Mouse (Mus musculus): ENCODE data around the gene Mcrip1. TPM values are rescaled to one million over a fixed set of nuclear protein-coding genes. Genes with fewer than 3 reads are reported as not detected.
"Not testable (repeated sequence)": the region's sequence is repeated elsewhere in the genome, so short reads cannot be mapped to it uniquely, and the experiment has no call there.

The Mcrip1 gene
- total RNA-seq, 2 experiments from 2014 or later, result 46.6 to 57.8 TPM

GRCm38 (mm10) chr11:120575940-120576339 is 26.4 kb upstream of the Mcrip1 start:
- no peak for DNase-seq (ENCODE audit: low spot score in 2 of 2)

GRCm38 (mm10) chr11:120575046-120575445 is 25.5 kb upstream of the Mcrip1 start:
- no peak for DNase-seq (ENCODE audit: low spot score in 2 of 2)

- no peak for DNase-seq (ENCODE audit: low spot score in 2 of 2)
Measured at GRCm38 (mm10) chr11:120574278-120574600, 24.7 kb upstream of the Mcrip1 start.

GRCm38 (mm10) chr11:120573585-120574277 is 24.2 kb upstream of the Mcrip1 start:
- no peak for DNase-seq (ENCODE audit: low spot score in 2 of 2)

- DNase-seq (ENCODE audit: low spot score in 2 of 2), result peak; percentile 99
Measured at GRCm38 (mm10) chr11:120572752-120573584, 23.4 kb upstream of the Mcrip1 start, which contains the start of gene P4hb. P4hb (minus strand) TSS chr11:120573253.

DNA sequence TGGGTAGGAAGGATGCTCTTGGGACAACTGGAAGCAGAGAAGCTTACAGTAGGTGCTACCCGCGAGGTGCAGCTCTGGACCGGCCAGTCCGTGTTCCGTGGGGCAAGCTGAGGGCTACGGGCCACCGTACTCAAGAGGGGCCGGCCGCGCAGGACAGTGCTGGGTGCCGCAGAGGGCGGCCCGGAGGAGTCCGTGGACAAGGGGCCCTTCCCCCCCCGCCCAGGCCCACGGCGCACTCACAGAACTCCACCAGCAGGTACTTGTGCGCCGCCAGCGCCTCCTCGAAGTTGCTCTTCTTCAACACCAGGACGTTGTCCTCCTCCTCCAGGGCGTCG is 22.9 kb upstream of the Mcrip1 start:
- DNase-seq (ENCODE audit: low spot score in 2 of 2), result no peak

DNA sequence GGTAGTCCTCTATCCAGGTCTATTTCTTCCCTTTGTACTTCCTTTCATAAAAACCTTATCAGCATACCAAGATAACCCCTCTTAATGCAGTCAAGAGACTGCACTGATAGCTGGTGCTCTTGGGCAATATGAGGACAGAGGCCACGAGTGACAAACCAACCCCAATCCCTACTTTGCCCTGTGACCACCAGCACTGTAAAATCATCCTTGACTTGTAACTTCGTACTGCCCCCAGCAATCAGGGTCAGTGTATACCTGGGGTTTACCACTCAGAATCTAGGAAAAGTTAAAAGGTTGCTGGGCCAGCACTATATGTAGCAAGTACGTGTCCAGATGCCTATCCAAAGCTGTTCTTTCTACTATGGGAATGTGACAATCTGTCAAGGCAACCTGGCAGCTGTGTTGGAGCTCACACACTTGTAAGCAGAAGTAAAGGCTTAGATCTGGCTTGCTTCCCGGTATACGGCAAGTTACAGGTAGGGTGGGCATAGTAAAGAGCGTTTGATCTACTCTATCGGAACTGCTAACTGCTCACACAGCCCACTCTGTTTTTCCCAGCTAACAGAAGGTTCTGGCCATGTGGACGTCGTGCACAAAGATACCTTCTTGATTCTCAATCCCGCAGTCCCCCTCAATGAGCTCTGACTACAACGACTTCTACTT is 22.4 kb upstream of the Mcrip1 start:
- no peak for DNase-seq (ENCODE audit: low spot score in 2 of 2)

DNA sequence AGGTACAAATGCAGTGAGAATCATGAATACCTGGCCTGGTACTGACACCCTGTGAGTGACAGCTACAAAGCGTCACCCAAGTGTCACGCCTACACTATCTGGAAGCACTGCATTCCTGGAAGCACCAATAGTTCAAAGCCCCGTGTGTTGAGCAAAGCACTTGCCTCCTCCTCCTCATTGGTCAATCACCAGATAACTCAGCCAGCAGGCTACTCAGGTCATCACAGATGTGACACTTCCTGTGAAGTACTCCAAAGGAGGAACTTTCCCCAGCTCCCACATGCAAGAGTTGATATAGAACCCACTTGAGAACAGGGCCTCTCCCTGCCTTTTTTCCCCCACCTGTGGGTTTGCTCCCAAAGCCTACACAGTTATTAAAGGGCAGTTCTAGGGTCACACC is 21.6 kb upstream of the Mcrip1 start:
- no peak for DNase-seq (ENCODE audit: low spot score in 2 of 2)

GRCm38 (mm10) chr11:120568324-120568723 is 18.8 kb upstream of the Mcrip1 start:
- no peak for DNase-seq (ENCODE audit: low spot score in 2 of 2)

DNA sequence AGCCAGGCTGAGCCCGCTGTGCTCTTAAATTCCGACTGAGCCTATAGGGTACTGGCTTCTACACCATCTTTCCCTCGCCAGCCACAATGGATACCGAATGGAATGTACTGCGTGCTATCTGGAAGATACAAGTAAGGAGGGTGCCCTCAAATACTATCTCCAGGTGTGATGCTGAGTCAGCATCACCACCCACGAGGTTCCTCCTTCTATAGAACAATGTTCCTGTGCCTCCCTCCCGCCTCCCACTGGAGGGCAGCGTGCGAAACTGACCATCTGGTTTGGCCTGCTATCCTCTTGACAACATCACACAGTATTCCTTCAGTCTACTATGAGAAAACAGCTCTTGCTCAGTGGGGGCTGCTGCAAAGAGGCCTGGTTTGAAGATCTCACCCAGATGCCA is 15.6 kb upstream of the Mcrip1 start:
- DNase-seq (ENCODE audit: low spot score in 2 of 2), result no peak

DNA sequence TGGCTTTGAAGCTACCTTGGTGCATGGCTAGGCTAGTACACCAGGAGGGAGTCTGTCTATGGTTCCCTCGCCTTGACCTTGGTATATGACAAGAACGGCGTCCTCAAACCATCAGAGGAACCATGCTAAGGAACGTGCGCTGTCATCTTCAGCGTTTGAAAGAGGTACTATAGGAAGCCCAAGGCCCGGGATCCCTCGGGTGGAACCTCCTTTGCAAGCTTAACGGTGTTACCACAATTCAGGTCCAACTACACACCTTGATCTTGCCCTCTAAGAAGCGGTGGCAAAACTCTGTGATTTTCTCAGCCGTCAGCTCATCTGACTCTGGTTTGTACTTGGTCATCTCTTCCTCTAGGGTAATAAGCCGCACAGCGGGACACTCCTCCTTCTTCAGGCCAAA is 13.4 kb upstream of the Mcrip1 start:
- no peak for DNase-seq (ENCODE audit: low spot score in 2 of 2)

GRCm38 (mm10) chr11:120560952-120561728 is 11.6 kb upstream of the Mcrip1 start:
- DNase-seq (ENCODE audit: low spot score in 2 of 2), result no peak

GRCm38 (mm10) chr11:120558843-120559242 is 9.3 kb upstream of the Mcrip1 start:
- not testable (repeated sequence) for DNase-seq (ENCODE audit: low spot score in 2 of 2)

GRCm38 (mm10) chr11:120555260-120555659 is 5.7 kb upstream of the Mcrip1 start:
- DNase-seq (ENCODE audit: low spot score in 2 of 2), result peak in 1 of 2 experiments; percentile 44

- DNase-seq (ENCODE audit: low spot score in 2 of 2), result peak in 1 of 2 experiments; percentile 47
Measured at GRCm38 (mm10) chr11:120554834-120555233, 5.3 kb upstream of the Mcrip1 start.

GRCm38 (mm10) chr11:120552736-120553135 is 3.2 kb upstream of the Mcrip1 start:
- DNase-seq (ENCODE audit: low spot score in 2 of 2), result no peak

DNA sequence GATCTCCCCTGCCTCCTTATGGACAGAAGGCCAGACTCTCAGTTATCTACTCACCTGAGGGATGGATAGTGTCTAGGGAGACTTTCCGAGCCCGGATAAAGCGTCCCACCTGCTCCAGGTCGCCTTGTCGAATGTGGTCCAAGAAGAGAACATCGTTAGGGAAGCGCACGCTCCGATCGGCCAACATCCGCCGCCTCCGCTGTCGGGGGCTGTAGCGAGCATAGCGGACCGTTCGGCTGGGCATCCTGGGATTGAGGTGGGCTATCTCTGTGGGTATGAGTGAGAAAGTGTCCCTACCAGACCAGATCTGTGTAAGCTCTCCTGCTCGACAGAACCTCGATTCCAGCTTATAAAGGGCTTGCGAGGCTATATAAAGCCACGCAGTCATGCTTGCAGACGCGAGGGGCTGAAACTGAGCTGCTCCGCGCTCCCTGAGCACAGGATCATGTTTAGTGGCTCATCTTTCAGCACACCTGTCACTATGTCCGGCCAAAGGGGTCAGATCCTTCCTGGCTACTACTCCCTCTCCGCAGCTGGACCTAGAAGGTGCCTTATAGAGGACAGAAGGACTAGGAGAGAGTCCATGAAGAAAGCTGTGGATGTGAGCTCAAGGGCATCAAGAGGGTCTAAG is 1.4 kb upstream of the Mcrip1 start, which contains the start of gene Ppp1r27:
TSS of gene Ppp1r27 (minus strand) at position 323 of the 631 bp plus-strand sequence.
- DNase-seq (ENCODE audit: low spot score in 2 of 2), result no peak

- DNase-seq (ENCODE audit: low spot score in 2 of 2), result no peak
Measured at GRCm38 (mm10) chr11:120549986-120550809, 671 bp upstream of the Mcrip1 start.

DNA sequence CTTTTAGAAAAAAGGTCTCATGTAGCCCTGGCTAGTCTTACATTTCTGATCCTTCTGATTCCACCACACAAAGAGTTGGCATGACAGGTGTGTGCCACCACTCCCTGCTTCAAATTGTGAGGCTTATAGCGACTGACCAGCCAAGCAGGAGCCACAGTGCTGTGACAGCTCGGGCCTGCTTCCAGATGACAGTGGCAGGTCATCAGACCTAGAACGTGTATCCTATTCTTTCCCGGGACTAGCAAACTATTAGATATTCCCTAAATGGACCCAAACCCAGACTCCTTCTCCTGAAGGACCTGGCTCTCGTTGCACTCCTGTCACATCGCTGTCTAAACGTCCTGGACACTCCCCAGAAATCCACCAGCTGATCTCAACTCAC is 750 bp downstream of the Mcrip1 start:
- DNase-seq (ENCODE audit: low spot score in 2 of 2), result no peak

DNA sequence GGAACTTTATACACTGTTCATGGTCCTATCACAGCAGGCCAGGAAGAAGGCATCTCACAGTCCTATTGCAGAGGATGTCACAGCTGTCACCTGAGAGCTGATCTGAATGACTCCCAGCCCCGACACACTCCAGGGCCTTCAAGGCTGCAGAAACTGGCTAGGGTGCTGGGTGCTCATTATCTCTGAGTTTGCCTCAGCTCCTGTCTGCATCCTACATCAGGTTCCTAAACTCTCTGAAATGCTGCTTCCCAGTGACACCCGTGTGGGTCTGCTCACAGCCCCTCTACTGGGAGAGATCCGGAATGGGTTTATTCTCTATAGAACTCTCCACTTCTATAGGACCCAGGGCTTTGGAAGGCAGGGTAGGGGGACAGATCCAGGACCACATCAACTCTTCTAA is 1.3 kb downstream of the Mcrip1 start:
- DNase-seq (ENCODE audit: low spot score in 2 of 2), result no peak
